Mouse (Mus musculus): Measurements from ENCODE around the gene Agpat4.
A peak's percentile ranks its signal among the peaks of the same experiment; 100 is the strongest.
"Not testable (repeated sequence)": the region's sequence is repeated elsewhere in the genome, so short reads cannot be mapped to it uniquely, and the experiment has no call there.

Gene Agpat4

GRCm38 (mm10) chr17:12118561-12118925 lies at the start of gene Agpat4:
Gene Agpat4 (plus strand): TSS chr17:12118704.
- peak; percentile 15 to 50 for DNase-seq

DNA sequence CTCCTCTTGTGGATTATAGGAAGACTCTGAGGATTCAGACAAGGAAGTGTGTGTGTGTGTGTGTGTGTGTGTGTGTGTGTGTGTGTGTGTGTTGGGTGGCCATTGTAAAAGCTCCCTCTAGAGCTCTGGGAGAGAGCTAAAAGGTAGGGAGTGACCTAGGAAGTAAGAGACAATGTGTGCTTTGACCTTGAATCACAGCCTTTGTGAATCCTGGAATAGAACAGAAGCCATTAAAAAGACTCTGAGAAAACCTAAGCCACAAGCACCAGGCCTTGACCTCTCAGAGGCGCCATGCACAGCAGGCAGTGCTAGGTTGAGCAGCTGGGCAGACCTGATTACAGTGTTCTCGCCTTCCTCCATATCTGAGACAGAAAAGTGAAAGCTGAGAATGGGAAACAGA lies 41.7 kb upstream of the Agpat4 start:
- no peak for DNase-seq

- DNase-seq: peak; percentile 28 to 35
Measured at GRCm38 (mm10) chr17:12080656-12081495, 37.6 kb upstream of the Agpat4 start.

DNA sequence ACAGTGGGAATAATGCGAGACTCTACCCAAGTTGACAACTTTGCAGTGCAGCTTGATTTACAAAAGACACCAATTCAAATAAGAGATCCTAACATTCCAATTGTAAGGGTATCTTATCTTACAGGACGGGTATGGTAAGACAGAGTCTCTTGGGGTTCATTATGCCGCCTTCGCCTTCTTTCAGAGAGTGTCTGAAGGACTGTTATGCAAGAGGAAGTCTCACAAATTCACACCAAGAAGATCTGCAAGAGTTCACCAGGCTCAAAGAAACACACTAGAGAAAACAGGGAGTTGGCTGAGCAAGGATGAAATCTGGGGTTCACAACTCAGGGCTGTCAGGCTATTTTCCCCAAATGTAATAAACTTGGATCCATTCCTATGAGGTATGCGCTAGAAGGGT lies 36.3 kb upstream of the Agpat4 start:
- DNase-seq: no peak

DNA sequence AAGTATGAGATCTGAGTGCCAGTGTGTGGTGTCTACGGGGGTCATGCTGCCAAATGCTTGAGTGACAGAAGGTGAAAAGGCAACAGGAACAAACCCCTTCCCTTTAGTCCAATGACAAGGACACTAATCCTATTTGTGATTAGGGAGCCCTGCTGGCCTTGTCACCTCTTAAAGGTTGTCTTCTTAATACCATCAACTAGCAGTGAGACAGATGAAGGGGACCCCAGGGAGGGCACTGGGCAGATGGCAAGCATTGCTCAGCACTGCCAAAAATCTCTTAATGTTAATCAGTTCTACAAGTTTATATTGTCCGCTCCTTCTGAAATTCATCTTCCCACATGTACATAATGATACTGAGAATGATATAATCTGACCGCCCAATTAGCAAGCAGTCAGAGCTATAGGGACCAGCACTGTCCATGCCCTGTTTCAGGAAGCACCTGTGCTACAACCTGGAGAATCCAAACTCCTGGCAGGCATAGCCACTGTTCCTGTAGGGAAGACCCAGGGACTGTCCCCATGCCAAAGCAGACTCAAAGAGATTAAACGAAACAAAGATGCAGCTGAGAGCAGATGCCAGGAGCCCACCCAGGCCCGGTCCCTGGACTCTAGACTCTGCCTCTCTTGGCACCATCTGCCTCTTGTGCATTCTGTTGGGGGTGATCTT lies 28.1 kb upstream of the Agpat4 start:
- DNase-seq: no peak

DNA sequence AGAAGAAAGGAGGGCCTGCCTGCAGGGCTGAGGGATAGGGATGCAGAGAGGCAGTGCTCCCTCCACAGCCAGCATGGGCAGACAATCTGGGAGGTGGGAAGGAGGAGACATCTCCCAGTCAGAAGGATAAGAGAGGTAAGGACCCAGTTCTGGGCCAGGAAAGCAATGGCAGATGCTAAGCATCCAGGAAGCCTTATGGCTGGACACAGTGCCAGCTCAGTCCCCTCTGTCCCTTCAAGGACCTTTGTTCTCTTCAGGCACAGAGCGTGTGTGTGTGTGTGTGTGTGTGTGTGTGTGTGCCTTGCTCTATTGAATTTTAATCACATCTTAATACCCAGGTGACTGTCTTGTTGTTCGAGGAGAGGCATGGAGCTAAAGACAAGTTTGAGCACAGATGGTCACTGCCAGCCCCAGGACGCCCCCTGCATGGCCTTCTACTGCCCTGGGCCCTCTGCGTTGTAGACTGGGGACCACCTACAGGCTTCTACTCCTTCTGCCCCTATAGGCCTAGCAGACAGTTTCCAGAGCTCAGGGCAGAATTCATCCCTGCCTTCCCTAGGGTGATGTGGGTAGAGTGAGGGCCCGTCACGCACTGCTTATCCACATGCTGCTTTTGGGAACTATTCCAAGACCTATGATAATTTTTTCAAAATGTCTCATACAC lies 25.5 kb upstream of the Agpat4 start:
- DNase-seq: no peak

GRCm38 (mm10) chr17:12094016-12094415 lies 24.5 kb upstream of the Agpat4 start:
- no peak for DNase-seq

DNA sequence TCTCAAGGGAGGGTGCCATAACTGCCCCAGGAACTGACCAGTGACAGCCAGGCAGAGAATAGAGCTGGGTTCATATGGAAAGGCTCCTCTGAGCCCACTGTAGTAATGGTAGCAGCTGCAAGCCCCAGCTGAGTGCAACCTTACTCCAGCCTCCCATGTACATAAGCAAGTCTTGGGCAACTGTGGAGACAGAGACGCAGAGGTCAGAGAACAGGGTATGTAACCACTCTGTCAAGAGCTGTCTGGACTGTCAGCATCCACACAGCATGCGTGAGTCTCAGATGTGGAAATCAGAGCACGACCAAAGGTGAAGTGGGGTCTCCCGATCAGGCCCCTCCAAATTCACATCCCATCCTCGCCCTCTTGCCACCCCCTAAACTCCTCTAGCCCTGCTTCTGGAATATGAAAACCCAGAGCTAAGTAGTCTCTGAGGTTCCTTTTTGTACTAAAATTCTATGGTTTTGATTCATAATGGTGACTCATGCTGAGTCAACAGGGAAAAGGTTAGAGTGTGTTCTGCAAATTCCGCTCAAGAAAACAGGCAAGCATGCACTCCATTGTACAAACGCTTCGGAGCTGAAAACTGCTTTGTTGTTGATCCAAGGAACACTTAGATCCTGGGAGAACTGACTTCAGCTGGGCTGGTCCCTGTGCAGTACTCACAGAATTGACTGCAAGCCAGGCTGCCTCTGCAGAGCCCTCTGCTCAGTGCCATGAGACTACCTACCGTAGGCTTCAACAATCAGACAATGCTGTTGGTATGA lies 23.5 kb upstream of the Agpat4 start:
- DNase-seq: no peak

DNA sequence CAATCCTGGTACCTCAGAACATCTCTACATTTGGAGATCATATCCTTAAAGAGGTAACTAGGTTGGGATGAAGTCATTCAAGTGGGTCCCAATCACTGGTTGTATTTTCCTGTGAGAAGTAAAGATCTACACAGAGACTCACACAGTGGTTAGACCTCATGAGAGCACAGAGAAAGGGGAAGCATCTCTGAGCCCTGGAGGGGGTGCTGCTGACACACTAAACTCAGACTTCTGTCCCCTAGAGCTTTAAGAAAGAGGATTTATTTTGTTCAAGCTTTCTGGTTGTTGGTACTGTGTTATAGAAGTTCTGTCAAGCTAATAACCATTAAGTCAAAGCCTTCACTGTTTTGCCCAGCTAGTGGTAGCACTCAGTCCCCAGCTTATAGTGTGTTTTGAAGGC lies 19.1 kb upstream of the Agpat4 start:
- DNase-seq: no peak

DNA sequence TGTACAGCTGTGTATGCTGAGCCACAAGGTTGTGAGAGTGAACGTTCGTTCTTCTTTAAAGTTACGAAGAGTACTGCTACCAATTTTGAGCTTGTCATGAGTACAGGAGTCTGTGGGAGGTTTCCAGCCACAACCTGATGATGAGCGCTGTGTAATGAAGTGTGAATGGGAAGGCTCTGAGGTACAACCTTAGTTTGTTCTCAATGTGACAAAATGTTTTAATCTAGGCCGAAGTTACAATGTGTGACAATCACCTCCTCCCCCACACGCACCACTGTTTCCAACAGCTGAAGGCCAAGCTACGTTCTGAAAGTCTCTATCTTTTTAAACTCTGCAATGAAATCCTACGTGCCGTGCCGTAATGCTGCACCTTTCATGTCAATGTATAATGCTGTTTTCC lies 16.2 kb upstream of the Agpat4 start:
- DNase-seq: no peak

GRCm38 (mm10) chr17:12103781-12104180 lies 14.7 kb upstream of the Agpat4 start:
- peak in 1 of 2 experiments; percentile 12 for DNase-seq

GRCm38 (mm10) chr17:12104245-12104644 lies 14.3 kb upstream of the Agpat4 start:
- no peak for DNase-seq

- DNase-seq: no peak
Measured at GRCm38 (mm10) chr17:12104690-12105089, 13.8 kb upstream of the Agpat4 start.

DNA sequence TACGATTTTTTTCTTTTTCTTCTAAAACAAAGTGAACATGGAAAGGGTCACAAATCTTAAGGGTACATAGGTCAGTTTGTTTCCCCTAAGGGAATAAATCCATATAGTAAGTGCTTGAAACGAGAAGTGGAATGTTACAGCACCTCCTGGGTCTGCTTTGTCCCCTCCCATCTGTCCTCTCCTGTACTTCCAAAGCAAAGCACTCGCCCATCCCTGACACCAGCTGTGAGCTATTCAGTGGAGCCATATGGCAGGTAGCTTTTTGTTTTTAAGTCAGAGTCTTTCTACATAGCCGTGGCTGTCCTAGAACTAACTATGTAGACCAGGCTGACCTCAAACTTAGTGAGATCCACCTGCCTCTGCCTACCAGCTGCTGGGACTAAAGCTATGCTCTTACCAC lies 12.2 kb upstream of the Agpat4 start:
- no peak for DNase-seq

- no peak for DNase-seq
Measured at GRCm38 (mm10) chr17:12113626-12114025, 4.9 kb upstream of the Agpat4 start.

- DNase-seq: no peak
Measured at GRCm38 (mm10) chr17:12115086-12115485, 3.4 kb upstream of the Agpat4 start.

DNA sequence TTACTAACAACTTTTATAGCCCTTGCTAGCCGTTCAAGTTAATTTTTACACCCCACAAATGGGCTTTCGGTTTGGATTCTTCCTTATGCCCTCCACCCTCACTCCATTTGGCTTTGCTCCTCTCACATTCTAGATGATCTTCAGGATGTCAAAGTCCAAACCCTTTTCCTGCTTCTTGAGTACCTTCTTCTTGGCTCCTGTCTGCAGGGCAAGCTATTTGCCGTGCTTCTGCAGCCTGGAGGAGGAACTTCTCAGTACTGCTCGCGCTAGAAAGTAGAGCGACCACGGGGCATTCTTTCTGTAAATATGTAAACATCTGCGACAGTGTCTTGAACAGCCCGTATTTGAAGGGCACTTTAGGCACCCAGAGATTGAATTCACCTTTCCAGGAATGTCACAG lies 373 bp upstream of the Agpat4 start:
- DNase-seq: peak; percentile 9 to 15

DNA sequence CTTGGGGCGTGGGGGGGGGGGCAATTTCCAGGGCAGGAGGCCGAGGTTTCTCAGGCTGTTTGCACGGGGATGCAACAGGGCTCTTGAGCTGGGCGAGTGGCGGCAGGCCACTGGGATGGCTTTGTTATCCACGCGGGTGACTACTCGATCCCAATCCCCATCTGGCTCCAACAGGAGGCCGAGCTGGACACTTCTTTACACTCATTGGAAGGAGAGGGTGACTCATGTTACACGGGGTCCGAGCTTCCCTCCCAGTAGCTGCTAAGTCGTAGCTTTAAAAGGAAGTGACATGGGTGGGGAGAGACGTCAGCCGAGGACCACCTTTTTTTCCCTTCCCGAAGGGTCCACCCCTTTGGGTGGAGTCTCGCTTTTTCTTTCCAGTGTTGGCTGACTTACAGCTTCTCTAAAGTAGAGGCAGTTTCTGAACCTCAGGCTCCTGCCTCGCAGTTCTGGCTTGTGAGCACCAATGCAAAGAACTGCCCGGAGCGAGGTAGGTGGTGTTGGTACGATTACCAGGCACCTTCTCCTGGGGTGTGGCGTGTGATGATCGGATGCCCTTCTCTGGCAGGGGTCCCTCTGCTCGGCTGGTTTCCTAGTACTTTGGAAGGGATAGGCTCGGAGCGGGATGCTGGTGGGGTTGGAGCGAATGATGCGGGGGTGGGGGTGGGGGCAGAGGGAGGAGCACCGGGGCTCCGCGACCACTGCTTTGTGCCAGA lies 580 bp downstream of the Agpat4 start:
- DNase-seq: peak; percentile 69 to 81

DNA sequence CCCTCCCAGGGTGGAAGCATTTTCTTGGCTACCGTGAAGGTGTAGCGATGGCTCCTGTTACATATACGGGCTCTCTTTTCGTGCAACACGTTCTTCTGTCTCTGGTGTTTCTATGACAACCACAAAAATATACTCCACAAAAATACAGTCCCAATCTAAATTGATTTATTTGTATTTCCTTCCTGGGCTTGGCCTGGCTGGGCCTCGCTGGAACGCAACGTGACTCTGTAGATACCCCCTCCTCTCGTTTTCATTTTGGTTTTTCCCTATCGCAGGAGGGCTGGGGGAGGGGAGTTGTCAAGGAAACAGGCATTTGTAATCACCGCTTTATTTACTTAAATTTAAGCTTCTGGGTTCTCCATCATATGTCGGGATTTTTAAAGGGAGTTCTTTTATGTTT lies 1.2 kb downstream of the Agpat4 start:
- DNase-seq: peak; percentile 46 to 50

- no peak for DNase-seq
Measured at GRCm38 (mm10) chr17:12120268-12120667, 1.8 kb downstream of the Agpat4 start.

DNA sequence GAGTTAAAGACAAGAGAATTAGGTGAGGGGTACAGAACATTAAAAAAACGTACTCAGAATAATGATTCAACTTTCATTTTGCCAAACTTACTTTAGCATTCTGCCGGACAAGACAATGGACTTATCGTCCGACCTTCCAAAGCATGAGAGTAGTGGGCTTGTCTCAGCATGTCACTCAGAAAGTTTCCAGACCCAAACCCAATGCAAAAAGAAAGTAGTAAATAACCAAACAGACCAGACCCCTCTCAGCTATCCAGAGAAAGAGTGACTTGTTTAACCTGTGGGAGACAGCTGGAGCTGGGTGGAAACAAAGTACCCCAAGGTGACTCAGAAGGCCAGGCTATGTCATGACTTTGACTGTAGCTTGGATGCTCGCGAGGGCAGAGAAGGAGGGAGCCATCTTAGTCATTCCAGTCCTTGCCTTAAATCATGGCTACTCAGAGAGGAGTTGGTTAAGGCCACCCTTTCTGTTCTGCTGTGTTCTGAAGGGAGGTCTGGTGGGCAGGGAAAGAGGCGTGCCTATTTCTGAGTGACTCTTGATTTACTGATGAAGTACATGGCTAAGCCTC lies 2.8 kb downstream of the Agpat4 start:
- no peak for DNase-seq

DNA sequence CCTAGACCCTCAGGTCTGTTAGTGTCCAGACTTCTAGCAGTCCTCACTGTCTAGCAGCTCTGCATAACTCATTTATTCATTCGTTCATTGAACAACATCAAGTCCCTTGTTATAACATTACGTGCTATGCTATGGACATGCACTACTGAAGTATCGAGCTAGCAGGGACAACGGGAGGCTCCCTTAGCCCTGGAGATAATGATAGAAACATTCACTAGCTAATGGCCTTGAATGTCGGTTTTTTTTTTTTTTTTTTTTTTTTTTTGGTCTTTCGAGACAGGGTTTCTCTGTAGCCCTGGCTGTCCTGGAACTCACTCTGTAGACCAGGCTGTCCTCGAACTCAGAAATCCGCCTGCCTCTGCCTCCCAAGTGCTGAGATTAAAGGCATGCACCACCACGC lies 3.8 kb downstream of the Agpat4 start:
- DNase-seq: not testable (repeated sequence)

Measured in kidney, postnatal 36 days (tissue).